Mouse (Mus musculus): ENCODE results near the gene Prtg. TPM values are rescaled to one million over a fixed set of nuclear protein-coding genes. Genes with fewer than 3 reads are reported as not detected.

The Prtg gene
- polyA plus RNA-seq, 1 experiment from 2014 or later = 0.49 TPM

- no peak overlapping the region for H3K9ac ChIP-seq
- H3K27me3 ChIP-seq = no peaks in the 10 kb centered on the region
- H3K4me3 ChIP-seq = no peak overlapping the region
- peaks cover 20% of the 10 kb centered on the region for H3K4me1 ChIP-seq (replicated peaks)
- ATAC-seq (ENCODE audit: low FRiP score, low read depth) = no peak
- no peak overlapping the region for H3K4me2 ChIP-seq
- 79% methylated on average over 13 of the region's 13 CpGs for WGBS
- no peak overlapping the region for H3K27ac ChIP-seq (replicated peaks)
- no peaks in the 10 kb centered on the region for H3K36me3 ChIP-seq
- H3K9me3 ChIP-seq = no peaks in the 10 kb centered on the region
These were observed 124.6 kb downstream of the Prtg start for GRCm38 (mm10) chr9:72931166-72931790.

DNA sequence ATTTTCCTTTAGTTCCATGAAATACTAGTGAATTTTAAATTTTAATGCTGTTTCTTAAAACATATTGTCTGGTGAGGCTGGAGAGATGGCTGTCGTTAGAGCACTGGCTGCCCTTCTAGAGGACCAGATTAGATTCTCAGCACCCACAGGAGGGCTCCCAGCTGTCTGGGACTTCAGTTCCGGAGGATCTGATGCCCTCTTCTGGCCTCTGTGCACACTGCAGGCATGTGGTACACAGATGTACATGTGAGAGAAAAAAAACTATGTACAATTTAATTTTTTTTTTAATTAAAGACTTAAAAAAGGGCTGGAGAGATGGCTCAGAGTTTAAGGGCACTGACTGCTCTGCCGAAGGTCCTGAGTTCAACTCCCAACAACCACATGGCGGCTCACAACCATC, 128.6 kb downstream of the Prtg start:
- WGBS = 84% methylated on average over 4 of the region's 4 CpGs
- Histone ChIP-seq H3K27ac (replicated peaks) (no peak overlapping the region), H3K4me1 (replicated peaks) (no peaks in the 10 kb centered on the region), H3K36me3 (no peaks in the 10 kb centered on the region), H3K27me3 (no peaks in the 10 kb centered on the region), H3K9ac (no peak overlapping the region), H3K4me2 (no peak overlapping the region), H3K4me3 (no peak overlapping the region), H3K9me3 (no peaks in the 10 kb centered on the region)
- no peak for ATAC-seq (ENCODE audit: low FRiP score, low read depth)

GRCm38 (mm10) chr9:72936301-72936700, 129.6 kb downstream of the Prtg start:
- Histone ChIP-seq H3K27ac (replicated peaks) (0 out of 2 replicates have a peak overlapping the region, but pooled peaks have one; percentile 3), H3K4me2 (no peak overlapping the region), H3K36me3 (no peaks in the 10 kb centered on the region), H3K27me3 (no peaks in the 10 kb centered on the region), H3K4me1 (replicated peaks) (no peaks in the 10 kb centered on the region), H3K4me3 (no peak overlapping the region), H3K9ac (no peak overlapping the region), H3K9me3 (no peaks in the 10 kb centered on the region)
- WGBS = 74% methylated on average over 2 of the region's 2 CpGs
- ATAC-seq (ENCODE audit: low FRiP score, low read depth) = no peak

- H3K27me3 ChIP-seq = no peaks in the 10 kb centered on the region
- no peak overlapping the region for H3K4me2 ChIP-seq
- no peak overlapping the region for H3K27ac ChIP-seq (replicated peaks)
- peaks cover 27% of the 10 kb centered on the region for H3K36me3 ChIP-seq
- 60% methylated on average over 3 of the region's 3 CpGs for WGBS
- ATAC-seq (ENCODE audit: low FRiP score, low read depth) = no peak
- H3K4me1 ChIP-seq (replicated peaks) = no peaks in the 10 kb centered on the region
- H3K9me3 ChIP-seq = 0 out of 2 replicates have a peak, but pooled peaks cover 6% of the 10 kb centered on the region
- H3K4me3 ChIP-seq = no peak overlapping the region
- H3K9ac ChIP-seq = no peak overlapping the region
These were observed 136.8 kb downstream of the Prtg start for GRCm38 (mm10) chr9:72943424-72943823.

- H3K27me3 ChIP-seq = no peaks in the 10 kb centered on the region
These were observed 137.6 kb downstream of the Prtg start for GRCm38 (mm10) chr9:72944286-72944685.

GRCm38 (mm10) chr9:72947010-72947409, 140.3 kb downstream of the Prtg start:
- no peak overlapping the region for H3K27ac ChIP-seq (replicated peaks)
- no peak overlapping the region for H3K4me3 ChIP-seq
- H3K9ac ChIP-seq = no peak overlapping the region
- H3K27me3 ChIP-seq = no peaks in the 10 kb centered on the region
- no peak overlapping the region for H3K4me2 ChIP-seq
- ATAC-seq (ENCODE audit: low FRiP score, low read depth) = no peak
- H3K36me3 ChIP-seq = peaks cover 27% of the 10 kb centered on the region
- 0 out of 2 replicates have a peak, but pooled peaks cover 6% of the 10 kb centered on the region for H3K9me3 ChIP-seq
- 98% methylated on average over 1 of the region's 1 CpGs for WGBS
- H3K4me1 ChIP-seq (replicated peaks) = no peaks in the 10 kb centered on the region

More at GRCm38 (mm10) chr9:72944286-72944685, 137.6 kb downstream of the Prtg start:
- H3K9ac ChIP-seq = no peak overlapping the region
- H3K9me3 ChIP-seq = 0 out of 2 replicates have a peak, but pooled peaks cover 6% of the 10 kb centered on the region
- H3K4me1 ChIP-seq (replicated peaks) = no peaks in the 10 kb centered on the region
- H3K27ac ChIP-seq (replicated peaks) = no peak overlapping the region
- ATAC-seq (ENCODE audit: low FRiP score, low read depth) = no peak
- H3K4me3 ChIP-seq = no peak overlapping the region
- H3K36me3 ChIP-seq = peaks cover 27% of the 10 kb centered on the region
- H3K4me2 ChIP-seq = no peak overlapping the region
- 92% methylated on average over 13 of the region's 13 CpGs for WGBS

DNA sequence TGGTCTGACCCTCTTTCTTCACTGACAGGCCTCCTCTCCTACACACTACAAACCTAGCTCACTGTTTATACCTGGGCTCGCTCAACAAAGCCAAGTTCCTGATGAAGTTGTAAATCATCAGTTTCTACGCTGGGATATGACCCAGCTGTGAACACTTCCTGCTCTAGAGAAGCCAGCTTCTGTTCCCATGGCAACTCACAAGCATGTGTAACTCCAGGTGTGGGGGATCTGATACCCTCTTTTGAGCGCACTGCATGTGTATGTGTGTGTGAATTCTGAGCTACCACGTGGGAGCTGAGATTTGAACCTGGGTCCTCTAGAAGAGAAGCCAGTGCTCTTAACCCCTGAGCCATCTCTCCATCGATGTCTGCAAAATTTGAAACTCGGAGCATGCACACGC, 142.9 kb downstream of the Prtg start:
- Histone ChIP-seq H3K4me3 (no peak overlapping the region), H3K4me1 (replicated peaks) (no peaks in the 10 kb centered on the region), H3K27ac (replicated peaks) (no peak overlapping the region), H3K9me3 (0 out of 2 replicates have a peak, but pooled peaks cover 6% of the 10 kb centered on the region), H3K9ac (no peak overlapping the region), H3K36me3 (peaks cover 26% of the 10 kb centered on the region), H3K27me3 (no peaks in the 10 kb centered on the region), H3K4me2 (no peak overlapping the region)
- ATAC-seq (ENCODE audit: low FRiP score, low read depth) = no peak
- 81% methylated on average over 7 of the region's 7 CpGs for WGBS

DNA sequence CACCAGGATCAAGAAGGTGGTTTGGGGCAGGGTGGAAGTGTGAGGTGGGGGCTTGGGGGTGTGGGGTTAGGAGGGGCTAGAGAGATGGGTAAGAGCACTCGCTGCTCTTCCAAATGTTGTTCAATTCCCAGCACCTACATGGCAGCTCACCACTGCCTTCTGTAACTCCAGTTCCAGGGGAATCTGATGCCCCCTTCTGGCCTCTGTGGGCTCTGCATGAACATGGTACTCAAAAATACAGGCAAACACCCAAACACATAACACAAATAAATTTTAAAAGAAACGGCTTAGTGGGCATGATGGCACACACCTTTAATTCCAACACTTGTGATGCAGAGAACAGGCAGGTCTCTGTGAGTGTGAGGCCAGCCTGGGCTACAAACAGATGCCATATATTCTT, 148.1 kb downstream of the Prtg start:
- H3K4me1 ChIP-seq (replicated peaks) = peaks cover 13% of the 10 kb centered on the region
- H3K4me3 ChIP-seq = no peak overlapping the region
- H3K4me2 ChIP-seq = no peak overlapping the region
- ATAC-seq (ENCODE audit: low FRiP score, low read depth) = no peak
- H3K36me3 ChIP-seq = no peaks in the 10 kb centered on the region
- no peak overlapping the region for H3K9ac ChIP-seq
- no peaks in the 10 kb centered on the region for H3K27me3 ChIP-seq
- H3K27ac ChIP-seq (replicated peaks) = no peak overlapping the region
- WGBS = 58% methylated on average over 2 of the region's 2 CpGs
- no peaks in the 10 kb centered on the region for H3K9me3 ChIP-seq

- no peak for ATAC-seq (ENCODE audit: low FRiP score, low read depth)
- Histone ChIP-seq H3K4me2 (no peak overlapping the region), H3K9ac (no peak overlapping the region), H3K4me1 (replicated peaks) (peaks cover 13% of the 10 kb centered on the region), H3K27ac (replicated peaks) (no peak overlapping the region), H3K27me3 (no peaks in the 10 kb centered on the region), H3K36me3 (no peaks in the 10 kb centered on the region), H3K9me3 (no peaks in the 10 kb centered on the region), H3K4me3 (no peak overlapping the region)
- 24% methylated on average over 1 of the region's 1 CpGs for WGBS
These were observed 148.9 kb downstream of the Prtg start for GRCm38 (mm10) chr9:72955546-72955945.

- WGBS = 1% methylated on average over 43 of the region's 43 CpGs
- peaks cover 13% of the 10 kb centered on the region for H3K4me1 ChIP-seq (replicated peaks)
- no peaks in the 10 kb centered on the region for H3K27me3 ChIP-seq
These were observed 152.1 kb downstream of the Prtg start, which contains the start of the genes Dyx1c1 and Gm44503 for GRCm38 (mm10) chr9:72958521-72959450. Dyx1c1 (plus strand) TSS chr9:72958785. Gm44503 (plus strand) TSS chr9:72958852.

DNA sequence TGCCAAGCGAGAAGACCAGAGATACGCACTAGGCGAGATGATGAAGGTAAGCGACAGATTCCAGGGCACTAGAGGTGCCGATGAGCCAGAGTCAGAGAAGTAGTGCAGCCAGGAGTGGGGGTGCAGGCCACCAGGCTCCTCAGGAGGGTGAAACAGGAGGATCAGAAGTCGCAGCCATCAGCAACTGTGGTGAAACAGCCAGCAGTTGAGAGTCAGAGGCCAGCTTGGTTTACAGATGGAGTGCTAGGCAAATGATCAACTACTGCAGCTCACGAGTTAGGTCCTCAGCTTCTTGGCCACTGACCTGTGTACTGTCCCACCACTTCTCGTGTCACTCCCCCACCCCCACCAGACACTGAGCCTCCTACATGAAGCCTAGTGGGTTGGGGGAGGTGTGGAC, 154.7 kb downstream of the Prtg start:
- Histone ChIP-seq H3K9me3 (no peaks in the 10 kb centered on the region), H3K4me3 (no peak overlapping the region), H3K4me2 (no peak overlapping the region), H3K27me3 (no peaks in the 10 kb centered on the region), H3K4me1 (replicated peaks) (peaks cover 13% of the 10 kb centered on the region), H3K27ac (replicated peaks) (no peak overlapping the region), H3K9ac (no peak overlapping the region), H3K36me3 (no peaks in the 10 kb centered on the region)
- WGBS = 78% methylated on average over 8 of the region's 8 CpGs
- no peak for ATAC-seq (ENCODE audit: low FRiP score, low read depth)

More at GRCm38 (mm10) chr9:72958521-72959450, 152.1 kb downstream of the Prtg start, which contains the start of the genes Dyx1c1 and Gm44503:
- Histone ChIP-seq H3K9me3 (no peaks in the 10 kb centered on the region), H3K4me3 (peak within 1 kb of the TSS; percentile 56), H3K4me2 (peak within 1 kb of the TSS; percentile 62), H3K36me3 (no peaks in the 10 kb centered on the region), H3K9ac (peak within 1 kb of the TSS; percentile 36), H3K27ac (replicated peaks) (peak within 1 kb of the TSS; percentile 74)
- peak; percentile 97 for ATAC-seq (ENCODE audit: low FRiP score, low read depth)

GRCm38 (mm10) chr9:72961959-72962358, 155.3 kb downstream of the Prtg start:
- Histone ChIP-seq H3K4me3 (no peak overlapping the region), H3K4me1 (replicated peaks) (peaks cover 13% of the 10 kb centered on the region), H3K9me3 (no peaks in the 10 kb centered on the region), H3K9ac (no peak overlapping the region), H3K27ac (replicated peaks) (no peak overlapping the region), H3K27me3 (no peaks in the 10 kb centered on the region), H3K4me2 (no peak overlapping the region), H3K36me3 (no peaks in the 10 kb centered on the region)
- no peak for ATAC-seq (ENCODE audit: low FRiP score, low read depth)
- whole genome bisulfite sequencing = 83% methylated on average over 15 of the region's 15 CpGs

All from hindbrain, embryonic 15.5 days (tissue).